Mouse (Mus musculus) embryo, embryonic 10 days (tissue): ENCODE measurements at regions not wholly inside any gene's neighbourhood (a gene's known extent, or its start where the extent isn't known, plus 50 kb on each side); places are given as distances from the start of the nearest gene placed in this dataset.
"Not testable (repeated sequence)": the region's sequence is repeated elsewhere in the genome, so short reads cannot be mapped to it uniquely, and the experiment has no call there.

Experiments
- DNase-seq: peaks from one replicate; pipeline ENCODE4 v3.0.0-alpha.2; 2015; ENCODE audit warnings: low spot score

DNA sequence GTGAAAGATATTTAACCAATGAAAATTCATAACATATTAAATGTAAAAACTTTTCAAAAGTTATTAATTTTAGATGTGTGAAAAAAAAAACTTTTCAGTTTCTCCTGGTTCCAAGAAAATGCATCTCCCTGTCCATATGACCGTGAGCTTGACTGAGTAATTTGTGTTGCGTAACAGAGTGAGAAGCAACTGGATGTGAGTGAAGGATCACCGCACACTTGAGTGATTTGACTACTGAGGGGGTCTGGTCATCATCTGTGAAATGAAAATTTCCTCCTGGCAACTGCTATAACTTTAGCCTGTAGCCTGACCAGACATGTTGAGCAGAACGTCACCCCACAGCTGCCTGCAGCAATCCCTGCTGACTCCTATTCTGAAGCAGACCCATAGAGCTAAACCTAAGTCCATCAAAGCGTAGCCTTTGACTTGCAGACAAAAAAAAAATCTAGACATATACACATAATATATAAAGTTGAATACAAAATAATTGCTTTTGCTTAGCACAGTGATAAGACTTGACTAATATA lies 461.2 kb downstream of the Brinp3 start:
- no peak for DNase-seq

DNA sequence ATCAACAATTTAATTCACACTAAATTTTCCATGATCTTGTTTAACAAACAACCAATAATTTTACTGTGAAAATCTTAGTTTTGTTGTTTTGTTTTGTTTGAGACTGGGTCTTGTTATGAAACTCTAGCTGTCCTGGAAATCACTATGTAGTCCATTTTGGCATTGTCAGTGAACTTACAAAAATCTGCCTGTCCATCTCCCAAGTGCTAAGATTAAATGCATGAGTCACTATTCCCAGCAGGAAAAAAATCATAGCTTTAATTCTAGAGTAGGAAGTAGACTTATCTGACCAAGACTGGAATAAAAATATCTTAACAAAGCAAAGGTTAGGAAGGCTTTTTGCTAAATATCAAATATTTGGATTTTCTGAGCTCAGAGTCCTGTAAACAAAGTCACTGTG lies 461.8 kb downstream of the Brinp3 start:
- DNase-seq: no peak

DNA sequence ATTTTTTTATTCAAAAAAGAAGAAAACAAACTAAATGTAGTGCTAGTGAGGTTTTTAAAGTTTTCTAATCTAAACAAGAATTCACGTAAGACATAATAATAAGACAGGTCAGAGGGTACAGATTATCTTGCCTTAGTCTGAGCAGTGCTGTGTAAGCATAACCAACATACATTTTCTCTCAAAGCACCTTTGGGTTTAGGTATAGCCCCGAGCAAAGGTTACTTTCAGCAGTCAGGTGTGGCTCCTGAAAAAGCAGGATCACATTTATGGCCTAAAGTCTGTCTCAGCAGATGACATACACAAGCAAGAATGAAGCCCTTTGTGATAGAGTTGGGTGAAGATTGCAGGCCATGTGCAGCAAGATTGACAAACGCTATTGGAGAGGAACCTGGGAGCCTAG lies 465.9 kb downstream of the Brinp3 start:
- DNase-seq: no peak

DNA sequence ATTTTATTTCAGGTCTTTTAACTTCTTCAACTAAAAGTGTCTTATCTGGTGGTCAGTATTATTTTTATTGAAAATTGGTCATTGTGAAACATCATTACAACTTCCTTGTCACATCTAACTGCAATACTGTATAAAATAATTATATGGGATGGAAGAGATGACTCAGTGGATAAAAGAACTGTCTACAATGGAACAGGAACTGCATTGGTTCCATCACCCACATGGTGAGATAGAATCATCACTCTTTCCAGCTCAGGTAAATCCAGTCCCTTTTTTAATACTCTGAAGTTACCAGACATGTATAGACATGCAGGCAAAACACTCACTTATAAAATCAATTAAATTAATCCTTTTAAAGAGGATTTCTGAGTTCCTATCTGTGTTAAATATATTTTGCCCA lies 473.0 kb downstream of the Brinp3 start:
- DNase-seq: no peak

DNA sequence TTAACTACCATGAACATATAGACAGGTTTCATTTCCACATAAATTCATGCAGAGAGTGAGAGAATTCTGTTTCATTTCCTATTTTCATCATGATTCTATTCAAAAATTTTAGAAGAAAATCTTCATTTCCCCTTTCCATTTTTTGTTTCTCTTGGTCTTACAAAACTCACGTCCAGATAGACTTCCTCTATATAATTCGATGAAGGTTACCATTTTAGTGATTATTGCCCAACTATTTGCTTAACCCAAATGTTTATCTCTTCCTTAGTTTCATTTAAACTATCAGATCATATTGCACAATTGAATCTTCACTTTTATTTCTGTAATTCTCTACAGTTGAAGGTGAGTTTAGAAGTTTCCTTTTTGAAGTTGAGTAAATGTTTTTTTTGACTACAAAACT lies 473.4 kb downstream of the Brinp3 start:
- no peak for DNase-seq

DNA sequence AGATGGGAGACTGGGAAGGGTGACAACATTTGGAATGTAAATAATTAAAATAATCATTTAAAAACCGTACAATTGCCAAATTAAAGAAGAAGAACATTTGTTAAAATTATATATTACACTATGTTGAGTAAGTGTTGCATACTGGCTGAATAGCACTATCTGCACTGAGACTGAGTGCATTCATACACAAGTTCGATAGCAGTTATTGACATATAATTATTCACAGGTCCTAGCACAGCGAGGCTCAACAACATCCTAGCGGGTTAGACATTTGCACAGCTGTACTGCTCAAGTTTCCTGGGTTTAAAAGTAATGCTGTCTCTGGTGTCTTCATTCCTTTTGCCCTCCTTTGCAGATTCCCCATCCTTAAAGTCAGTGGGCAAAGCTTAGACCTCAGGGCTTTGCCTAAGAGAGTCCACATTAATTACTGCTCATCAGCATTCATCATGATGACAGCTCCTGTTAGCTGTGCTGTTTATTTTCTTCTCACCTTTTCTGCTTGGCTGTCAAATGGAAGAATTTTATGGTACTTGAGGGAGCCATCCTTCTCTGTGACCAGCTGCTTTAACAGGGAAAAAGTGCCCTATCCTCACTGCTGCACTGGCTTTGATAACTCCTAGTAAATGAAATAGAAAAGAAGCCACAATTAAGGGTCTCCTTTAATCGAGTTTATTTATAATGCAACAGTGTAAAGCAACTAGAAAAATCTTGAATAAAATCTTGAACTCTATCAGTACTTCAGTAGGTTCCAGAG lies 489.1 kb downstream of the Brinp3 start:
- peak; percentile 20 for DNase-seq

DNA sequence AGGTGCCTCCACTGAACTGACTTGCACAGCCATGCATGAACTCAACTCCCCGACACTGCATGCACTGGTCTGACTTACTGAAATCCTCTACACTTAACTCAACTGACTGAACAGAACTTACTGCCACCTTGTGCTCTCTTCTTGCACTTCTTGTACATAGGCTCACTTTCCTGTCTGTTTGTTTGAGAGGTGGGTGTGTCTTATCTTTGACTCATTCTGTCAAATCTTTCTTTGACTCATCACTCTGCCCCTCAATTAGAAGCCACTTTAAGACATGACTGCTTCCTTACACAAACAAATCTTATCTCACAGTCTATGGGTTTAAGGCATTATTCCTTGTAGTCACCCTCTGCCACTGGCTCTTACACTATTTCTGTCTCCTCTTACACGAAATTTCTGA lies 505.5 kb downstream of the Brinp3 start:
- no peak for DNase-seq

DNA sequence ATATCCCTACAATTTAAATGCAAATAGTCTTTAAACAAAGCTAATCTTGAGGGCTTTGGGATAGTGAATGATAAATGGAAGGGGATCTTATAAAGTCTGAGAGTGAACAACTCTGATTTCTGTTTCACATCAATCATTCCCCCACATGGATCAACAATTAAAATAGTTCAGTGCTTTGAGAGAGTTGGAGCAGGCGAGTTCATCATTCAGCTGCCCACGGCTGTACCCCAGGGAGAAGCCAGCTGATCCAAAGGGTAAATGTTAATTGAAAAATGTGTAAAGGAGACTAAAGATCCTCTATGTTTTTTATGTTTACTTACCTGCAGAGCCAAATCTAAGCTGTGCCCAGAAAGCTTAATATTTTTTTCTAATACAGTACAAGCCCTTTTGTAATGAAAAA lies 553.2 kb downstream of the Brinp3 start:
- DNase-seq: no peak

DNA sequence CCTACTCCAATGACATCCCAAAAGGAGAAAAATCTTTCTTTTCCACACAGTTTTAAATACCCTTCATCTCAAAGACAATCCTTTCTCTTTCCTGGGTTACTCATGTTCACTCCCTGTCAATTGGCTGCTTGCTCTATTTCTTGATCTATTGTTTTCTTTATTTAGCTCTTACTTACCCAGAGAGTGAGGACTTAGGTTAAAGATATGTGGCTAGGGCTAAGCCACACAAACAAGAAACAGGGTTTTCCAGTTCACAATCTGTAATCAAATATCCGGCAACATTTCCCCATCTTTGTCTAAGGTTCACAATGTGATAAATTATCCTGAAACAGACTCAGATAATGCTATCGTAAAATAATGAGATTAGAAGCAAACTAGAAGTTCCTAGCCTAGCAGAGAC lies 563.9 kb downstream of the Brinp3 start:
- DNase-seq: no peak

DNA sequence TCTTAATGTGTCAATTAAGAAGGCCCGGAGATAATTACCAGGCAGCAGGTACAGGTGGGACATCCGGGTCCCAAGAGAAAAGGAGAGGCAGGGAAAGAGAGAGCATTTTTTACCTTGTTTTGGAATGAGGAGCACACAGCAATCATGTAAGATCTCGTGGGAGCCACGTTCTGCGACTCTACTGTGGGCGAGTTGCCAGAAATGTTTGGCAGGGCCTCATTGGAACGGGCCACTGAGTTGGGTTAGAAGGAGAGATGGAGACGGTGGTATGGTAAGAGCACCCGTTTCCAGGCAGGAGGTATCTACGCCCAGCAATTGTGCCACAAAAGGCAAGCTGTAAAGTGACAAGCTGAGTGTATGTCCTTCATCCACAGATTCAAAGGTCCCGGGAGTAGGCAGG lies 579.6 kb downstream of the Brinp3 start:
- DNase-seq: no peak

DNA sequence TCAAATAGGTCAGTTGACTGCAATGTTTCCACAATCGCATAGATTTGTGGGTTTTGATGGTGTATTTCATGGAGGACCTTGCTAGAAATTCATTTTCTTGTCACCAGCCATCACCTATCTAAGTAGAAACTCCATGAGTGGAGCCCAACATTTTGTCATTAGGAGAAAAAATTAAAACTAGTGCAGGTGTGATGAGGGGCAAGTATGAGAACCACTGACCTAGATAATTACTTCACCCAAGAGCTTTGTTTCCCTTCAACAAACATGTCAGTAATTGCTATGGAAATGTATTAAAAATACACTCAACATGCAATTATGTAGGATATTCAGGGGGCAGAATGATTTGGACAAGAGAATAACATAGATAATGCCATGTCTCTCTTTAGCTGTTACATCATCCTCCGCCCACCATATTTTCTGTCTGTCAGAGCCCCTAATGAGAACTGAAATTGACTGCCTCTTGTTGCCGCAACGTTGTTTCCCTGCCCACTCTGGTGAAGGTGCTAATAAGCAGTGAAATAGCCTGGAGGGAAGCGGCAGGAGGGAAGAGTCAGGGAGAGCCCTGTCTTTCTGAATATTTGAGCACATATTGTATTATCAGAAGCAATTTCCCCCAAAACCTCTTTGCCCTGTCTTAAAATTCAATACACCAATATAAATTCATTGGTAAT lies 589.7 kb downstream of the Brinp3 start:
- peak; percentile 4 for DNase-seq

DNA sequence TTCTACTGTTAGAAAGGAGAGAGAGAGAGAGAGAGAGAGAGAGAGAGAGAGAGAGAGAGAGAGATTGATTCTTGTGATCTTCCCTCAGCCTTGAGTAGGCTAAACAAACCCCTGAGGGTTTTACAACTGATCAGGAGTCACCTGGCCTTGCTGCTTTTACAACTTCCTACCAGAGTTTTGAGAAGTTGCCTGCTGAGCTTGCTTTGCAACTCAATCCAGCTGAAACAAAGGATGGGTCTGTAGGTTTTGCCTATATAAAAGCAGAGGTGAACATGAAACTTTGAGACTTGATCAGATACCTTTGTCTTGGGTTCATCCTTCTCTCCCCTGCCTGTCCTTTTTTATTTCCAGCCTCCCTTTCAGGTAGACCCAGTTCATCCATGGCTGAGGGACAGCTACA lies 631.0 kb downstream of the Brinp3 start:
- DNase-seq: no peak

DNA sequence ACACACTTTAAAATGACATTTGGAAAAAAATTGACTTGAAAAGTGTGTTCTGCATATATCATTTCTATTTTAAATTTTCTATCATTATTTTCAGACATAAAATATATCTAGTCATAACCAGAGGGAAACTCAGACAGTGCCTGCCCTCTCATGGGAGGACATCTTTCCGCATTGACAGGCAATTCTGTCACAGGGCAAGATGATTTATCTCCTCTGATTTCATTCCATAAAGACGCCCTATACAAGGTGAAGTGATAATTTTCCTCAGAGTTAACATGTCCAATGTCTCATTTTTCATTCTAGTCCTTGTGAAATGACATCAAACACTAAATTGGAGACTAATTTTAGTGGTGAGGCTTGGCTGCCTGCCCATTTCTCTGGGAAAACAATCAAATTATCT lies 643.6 kb downstream of the Brinp3 start:
- no peak for DNase-seq

DNA sequence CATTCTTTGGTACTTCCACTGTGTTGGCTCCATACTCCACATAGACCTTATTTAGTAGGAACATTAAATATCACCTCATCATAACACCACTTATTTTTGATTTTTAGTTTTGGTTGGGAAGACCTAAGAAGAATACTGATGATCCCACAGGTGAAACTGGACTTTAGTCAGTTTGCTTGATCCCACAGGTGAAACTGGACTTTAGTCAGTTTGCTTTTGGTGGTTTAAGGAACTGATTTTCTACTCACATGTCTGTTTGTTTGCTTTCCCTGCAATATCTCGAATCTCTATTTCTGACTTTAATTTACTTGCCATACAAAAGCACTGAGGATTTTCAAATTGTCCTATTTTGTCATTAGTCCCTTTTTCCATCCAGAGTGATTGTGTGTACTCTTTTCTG lies 680.8 kb downstream of the Brinp3 start:
- no peak for DNase-seq

DNA sequence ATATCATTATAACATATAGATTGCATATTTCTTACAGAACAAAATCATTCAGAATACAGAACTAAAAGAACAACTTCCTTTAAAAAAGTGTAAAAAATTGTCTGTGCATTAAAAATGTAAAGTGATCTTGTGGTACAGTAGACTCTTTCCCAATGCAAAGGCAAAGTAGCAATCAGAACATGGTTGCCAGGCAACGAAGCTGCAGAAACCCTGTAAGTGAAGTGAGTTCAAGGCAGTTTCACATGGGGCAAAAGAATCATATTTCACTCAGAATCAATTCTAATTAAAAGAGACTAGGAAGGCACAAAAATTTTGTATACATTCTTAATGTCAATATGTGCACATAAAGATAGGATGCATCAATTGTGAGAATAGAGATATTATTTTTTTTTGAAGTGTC lies 692.2 kb downstream of the Brinp3 start:
- DNase-seq: peak; percentile 20

DNA sequence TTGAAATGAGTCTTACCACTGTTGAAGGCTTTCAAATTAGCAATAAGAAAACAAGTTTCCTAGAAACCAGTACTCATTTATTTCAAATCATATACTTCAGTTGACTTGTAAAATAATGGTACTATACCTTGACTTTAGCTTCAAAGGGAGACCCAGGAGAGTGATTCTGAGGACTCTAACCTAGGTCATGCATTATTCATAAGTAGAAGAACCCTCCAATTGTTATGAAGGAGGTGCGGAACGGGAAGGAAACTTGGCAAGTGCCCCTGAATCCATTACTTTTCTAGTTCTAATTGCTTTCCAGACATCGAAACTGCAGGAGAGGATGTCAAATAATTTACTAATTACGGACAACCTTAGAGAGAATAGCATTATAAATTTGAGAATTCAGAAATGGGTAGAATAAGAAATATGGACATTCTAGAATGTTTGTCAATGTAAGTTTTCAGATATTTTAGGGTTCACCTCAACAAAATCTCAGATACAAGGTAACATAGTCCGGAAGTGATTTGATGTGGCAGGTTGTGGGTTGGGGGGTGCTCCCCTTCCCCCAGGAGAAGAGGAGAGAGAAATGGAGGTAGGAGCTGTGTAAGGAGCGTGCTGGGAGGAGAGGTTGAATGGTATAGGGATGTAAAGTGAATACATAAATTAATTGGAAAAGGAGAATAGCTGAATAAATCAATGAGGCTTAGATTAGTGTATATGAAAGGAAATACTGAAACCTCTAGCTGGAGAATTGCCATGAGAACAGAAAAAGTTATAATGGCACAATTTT lies 692.9 kb downstream of the Brinp3 start:
- DNase-seq: no peak

DNA sequence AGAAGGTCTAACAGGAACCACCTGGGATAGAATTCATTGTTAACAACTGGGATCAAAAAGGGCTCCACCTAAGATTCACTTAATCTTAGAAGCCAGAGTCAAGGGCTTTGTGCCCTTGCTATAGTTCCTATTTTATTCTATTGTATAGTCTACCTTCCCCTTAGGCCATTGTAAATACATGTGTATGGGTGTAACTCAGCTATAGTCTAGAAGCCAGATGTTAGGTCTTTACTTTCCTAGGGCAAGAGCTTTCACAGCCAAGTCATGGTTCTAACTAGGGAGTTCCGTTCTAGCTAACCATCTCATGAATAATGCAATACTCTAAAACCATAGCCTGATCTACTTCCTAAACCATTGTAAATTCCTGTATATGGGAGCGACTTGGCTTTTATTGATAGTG lies 705.4 kb downstream of the Brinp3 start:
- not testable (repeated sequence) for DNase-seq

DNA sequence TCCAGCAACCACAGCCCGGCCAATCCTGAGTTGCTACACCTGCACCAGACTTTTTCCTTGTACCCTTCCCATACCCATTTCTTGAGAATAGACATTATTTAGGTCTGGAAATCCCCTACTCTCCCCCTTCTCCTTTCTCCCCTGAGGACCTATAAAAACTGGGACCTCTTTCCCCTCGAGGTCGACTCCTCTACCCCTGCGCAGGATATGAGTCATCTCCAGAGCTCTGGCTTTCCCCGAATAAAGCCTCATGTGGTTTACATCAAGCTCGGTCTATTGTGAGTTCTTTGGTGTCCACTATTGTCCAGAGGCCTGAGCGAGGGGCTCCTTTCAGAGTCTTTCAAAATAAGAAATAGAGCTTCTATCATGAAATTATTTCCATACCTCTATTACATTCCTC lies 720.3 kb downstream of the Brinp3 start:
- DNase-seq: not testable (repeated sequence)

DNA sequence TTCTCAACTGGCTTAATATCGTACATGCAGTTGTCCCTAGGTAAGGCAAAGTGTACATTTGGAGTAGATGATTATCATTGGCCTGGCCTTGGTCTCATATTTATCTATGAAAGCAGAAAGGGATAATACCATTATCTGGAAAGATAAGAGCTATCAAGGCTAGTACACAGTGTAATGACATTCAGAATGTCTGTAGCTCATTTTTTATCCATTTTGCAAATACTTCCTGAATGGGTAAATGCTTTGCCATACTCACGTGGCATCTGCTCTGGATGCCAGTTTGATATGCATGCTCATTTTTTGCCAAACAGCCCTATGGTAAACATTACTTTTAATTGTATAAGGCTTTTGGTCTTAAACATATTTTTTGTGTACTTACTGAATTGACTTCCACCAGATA lies 723.4 kb downstream of the Brinp3 start:
- DNase-seq: no peak

DNA sequence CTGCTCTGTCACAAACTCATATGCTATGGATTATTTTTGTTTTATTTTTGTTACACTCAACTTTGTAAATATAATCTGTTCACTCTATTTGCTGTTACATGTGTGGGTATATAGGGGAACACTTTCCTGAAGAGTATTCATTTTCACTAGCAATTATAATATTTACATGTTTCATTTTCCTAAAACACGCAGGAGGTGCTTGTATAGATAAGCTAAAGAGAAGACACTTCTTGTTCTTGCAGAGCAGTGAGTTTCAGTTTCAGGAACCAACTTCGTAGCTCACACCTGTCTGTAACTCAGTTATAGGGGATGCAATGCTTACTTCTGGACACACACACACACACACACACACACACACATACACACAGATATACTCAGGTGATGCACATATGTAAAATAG lies 724.9 kb downstream of the Brinp3 start:
- no peak for DNase-seq

DNA sequence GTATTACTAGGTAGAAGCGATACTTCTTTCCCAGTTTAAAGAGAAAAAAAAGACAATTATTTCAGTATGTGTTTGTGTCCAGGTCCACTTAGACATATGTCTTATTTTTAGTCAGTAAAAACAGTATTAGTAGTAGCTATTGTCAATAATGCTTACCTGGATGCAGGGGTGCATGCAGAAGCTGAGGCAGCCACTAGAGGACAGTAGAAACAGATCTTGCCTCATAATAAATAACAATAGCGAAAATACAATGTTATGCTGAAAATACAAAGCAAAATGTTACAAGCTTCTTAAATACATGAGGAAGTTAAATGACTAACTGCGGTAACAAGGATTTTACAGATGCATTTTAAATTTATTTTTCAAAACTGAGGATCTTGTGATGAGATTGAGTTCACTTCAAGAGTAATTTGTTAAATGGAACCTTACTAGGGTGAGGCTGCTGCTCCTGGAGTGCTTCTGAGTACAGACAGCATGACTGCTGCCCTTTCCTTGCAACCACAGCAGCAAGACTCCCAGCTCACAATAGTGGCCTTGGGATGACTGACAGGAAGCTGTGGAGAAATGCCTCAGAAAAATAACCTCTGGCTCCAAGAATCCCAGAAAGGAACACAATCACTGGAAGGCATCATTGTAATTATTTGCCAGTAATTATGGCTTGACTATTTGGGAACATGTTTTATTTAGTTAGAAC lies 728.8 kb downstream of the Brinp3 start:
- no peak for DNase-seq

DNA sequence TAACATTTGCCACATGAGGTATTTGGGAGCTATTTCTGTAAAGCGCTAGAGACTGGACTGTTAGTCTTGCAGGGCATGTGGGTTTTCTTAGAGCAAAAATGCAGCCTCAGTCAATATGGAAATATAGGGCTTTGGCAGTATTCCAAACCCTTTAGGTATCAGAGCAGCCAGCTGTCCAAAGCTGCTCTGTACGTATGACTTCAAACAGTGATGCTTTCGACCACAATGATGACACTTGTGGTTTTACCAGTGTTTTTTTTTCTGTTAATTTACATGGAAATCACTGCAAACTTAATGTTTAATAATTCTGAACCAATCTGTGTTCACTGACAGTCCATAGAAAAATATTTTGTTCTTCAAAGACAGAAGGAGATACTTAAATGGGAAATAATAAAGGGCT lies 743.0 kb downstream of the Brinp3 start:
- DNase-seq: no peak
